Mouse (Mus musculus): ENCODE data around the gene Tmem169.

GRCm38 (mm10) chr1:72306679-72307181, 22.6 kb downstream of the Tmem169 start:
- TF ChIP-seq CTCF (IDR thresholded peaks at IDR 0.05; ENCODE audit: control insufficient read depth, insufficient read depth, insufficient read length): peak; percentile 43
- TF ChIP-seq FOSL1 (IDR thresholded peaks at IDR 0.05; ENCODE audit: insufficient read depth, low read length, poor library complexity, severe bottlenecking): no peak
- no peak for TF ChIP-seq MAX (IDR thresholded peaks at IDR 0.05)

Data from C2C12 (cell line).